Mouse (Mus musculus) erythroblast, embryonic 14.5 days (primary cell): Measurements from ENCODE around the gene Rps18.

Source experiments
- GATA1 ChIP-seq: IDR thresholded peaks from 2 replicates; pipeline ENCODE4 v1.6.1; 2012; ENCODE audit warnings: low read length, inconsistent platforms, mixed read lengths
- TAL1 ChIP-seq: IDR thresholded peaks from 3 replicates; pipeline ENCODE4 v1.6.1; 2012; ENCODE audit warnings: low read length, inconsistent platforms, mixed read lengths

DNA sequence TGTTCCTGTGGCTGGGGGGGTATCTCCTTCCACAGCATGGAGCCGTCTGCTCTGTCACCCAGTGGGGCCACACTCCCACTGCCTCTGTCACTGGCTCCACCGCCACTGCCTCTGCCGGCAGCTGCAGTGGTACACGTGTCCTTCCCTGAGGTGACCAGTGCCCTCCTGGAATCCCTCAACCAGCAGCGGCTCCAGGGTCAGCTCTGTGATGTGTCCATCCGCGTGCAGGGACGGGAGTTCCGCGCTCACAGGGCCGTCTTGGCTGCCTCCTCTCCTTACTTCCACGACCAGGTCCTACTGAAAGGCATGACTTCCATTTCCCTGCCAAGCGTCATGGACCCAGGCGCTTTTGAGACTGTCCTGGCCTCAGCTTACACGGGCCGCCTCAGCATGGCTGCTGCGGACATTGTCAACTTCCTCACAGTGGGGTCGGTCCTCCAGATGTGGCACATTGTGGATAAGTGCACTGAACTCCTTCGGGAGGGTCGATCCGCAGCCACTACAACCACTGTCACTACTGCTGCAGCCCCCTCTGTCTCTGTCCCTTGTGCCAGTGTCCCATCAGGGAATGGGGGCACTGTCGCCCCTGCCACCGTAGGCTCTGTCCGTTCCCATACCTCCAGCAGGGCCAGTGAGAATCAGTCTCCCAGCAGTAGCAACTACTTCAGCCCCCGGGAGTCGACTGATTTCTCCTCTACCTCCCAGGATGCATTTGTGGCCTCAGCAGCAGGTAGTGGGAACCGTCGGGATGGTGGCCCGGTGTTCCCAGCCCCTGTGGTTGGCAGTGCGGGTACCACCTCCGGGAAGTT, 38.8 kb downstream of the Rps18 start:
- TF ChIP-seq GATA1 = no peak
- TF ChIP-seq TAL1 = no peak
